Mouse (Mus musculus): Measurements from ENCODE around the gene Fitm1.

Gene Fitm1

GRCm38 (mm10) chr14:55575302-55575701 is at the start of gene Fitm1:
Gene Fitm1 (plus strand): TSS chr14:55575617.
- DNase-seq (ENCODE audit: low spot score in 2 of 2): no peak

- no peak for DNase-seq (ENCODE audit: low spot score in 2 of 2)
Measured at GRCm38 (mm10) chr14:55526674-55527073, 48.7 kb upstream of the Fitm1 start.

- DNase-seq (ENCODE audit: low spot score in 2 of 2): peak in 1 of 2 experiments; percentile 57
Measured at GRCm38 (mm10) chr14:55527940-55528339, 47.5 kb upstream of the Fitm1 start.

- DNase-seq (ENCODE audit: low spot score in 2 of 2): peak; percentile 50 to 75
Measured at GRCm38 (mm10) chr14:55536116-55536745, 39.2 kb upstream of the Fitm1 start.

GRCm38 (mm10) chr14:55540067-55540786 is 35.2 kb upstream of the Fitm1 start, which contains the start of gene Pck2:
Gene Pck2 (plus strand): TSS chr14:55540266.
- peak; percentile 87 to 93 for DNase-seq (ENCODE audit: low spot score in 2 of 2)

- peak; percentile 83 to 91 for DNase-seq (ENCODE audit: low spot score in 2 of 2)
Measured at GRCm38 (mm10) chr14:55540787-55541321, 34.6 kb upstream of the Fitm1 start.

GRCm38 (mm10) chr14:55542268-55542667 is 33.1 kb upstream of the Fitm1 start:
- peak; percentile 54 to 81 for DNase-seq (ENCODE audit: low spot score in 2 of 2)

- no peak for DNase-seq (ENCODE audit: low spot score in 2 of 2)
Measured at GRCm38 (mm10) chr14:55544334-55544733, 31.1 kb upstream of the Fitm1 start.

GRCm38 (mm10) chr14:55550191-55550590 is 25.2 kb upstream of the Fitm1 start:
- DNase-seq (ENCODE audit: low spot score in 2 of 2): no peak

GRCm38 (mm10) chr14:55551347-55551746 is 24.1 kb upstream of the Fitm1 start:
- no peak for DNase-seq (ENCODE audit: low spot score in 2 of 2)

- no peak for DNase-seq (ENCODE audit: low spot score in 2 of 2)
Measured at GRCm38 (mm10) chr14:55551794-55552193, 23.6 kb upstream of the Fitm1 start.

GRCm38 (mm10) chr14:55554635-55555034 is 20.8 kb upstream of the Fitm1 start:
- DNase-seq (ENCODE audit: low spot score in 2 of 2): no peak

GRCm38 (mm10) chr14:55555788-55556187 is 19.6 kb upstream of the Fitm1 start:
- no peak for DNase-seq (ENCODE audit: low spot score in 2 of 2)

GRCm38 (mm10) chr14:55557003-55557402 is 18.4 kb upstream of the Fitm1 start:
- DNase-seq (ENCODE audit: low spot score in 2 of 2): peak; percentile 65 to 90

GRCm38 (mm10) chr14:55557587-55557986 is 17.8 kb upstream of the Fitm1 start:
- no peak for DNase-seq (ENCODE audit: low spot score in 2 of 2)

GRCm38 (mm10) chr14:55558740-55559448 is 16.5 kb upstream of the Fitm1 start:
- DNase-seq (ENCODE audit: low spot score in 2 of 2): no peak

GRCm38 (mm10) chr14:55559799-55560201 is 15.6 kb upstream of the Fitm1 start, which contains the start of gene Dcaf11:
Gene Dcaf11 (plus strand): TSS chr14:55560006.
- DNase-seq (ENCODE audit: low spot score in 2 of 2): peak; percentile 88 to 93

GRCm38 (mm10) chr14:55560202-55561073 is 15.0 kb upstream of the Fitm1 start, which contains the start of gene A730061H03Rik:
Gene A730061H03Rik (minus strand): TSS chr14:55560406.
- peak; percentile 97 to 99 for DNase-seq (ENCODE audit: low spot score in 2 of 2)

- no peak for DNase-seq (ENCODE audit: low spot score in 2 of 2)
Measured at GRCm38 (mm10) chr14:55561860-55562259, 13.6 kb upstream of the Fitm1 start.

- DNase-seq (ENCODE audit: low spot score in 2 of 2): no peak
Measured at GRCm38 (mm10) chr14:55563249-55563648, 12.2 kb upstream of the Fitm1 start.

GRCm38 (mm10) chr14:55565748-55566147 is 9.7 kb upstream of the Fitm1 start:
- no peak for DNase-seq (ENCODE audit: low spot score in 2 of 2)
